Mouse (Mus musculus) MEL (cell line): ENCODE data around the gene Fen1. TPM values are rescaled to one million over a fixed set of nuclear protein-coding genes. Genes with fewer than 3 reads are reported as not detected.

Experiments
- DNase-seq: peaks from one replicate; pipeline ENCODE4 v3.0.0; 2011; ENCODE audit warnings: low read depth, low spot score
- H3K27ac ChIP-seq: 2 replicates; pipeline ENCODE4 v1.5.1; 2012; ENCODE audit warnings: low read depth, mild to moderate bottlenecking, control low read depth, low read length, moderate library complexity; ENCODE audit not compliant: control insufficient read depth
- H3K27me3 ChIP-seq, 2 experiments: fragments of 150-350 bp in 1 of 2; sonication (generic) in 1 of 2; 2 replicates each; pipeline ENCODE4 v1.6.1; 2012; ENCODE audit warnings: low read length in 2 of 2, mild to moderate bottlenecking in 2 of 2, improper control_type of control experiment in 1 of 2, moderate library complexity in 1 of 2; ENCODE audit not compliant: insufficient read depth in 2 of 2, control insufficient read depth in 1 of 2
- H3K36me3 ChIP-seq, 2 experiments: 2 replicates each; pipeline ENCODE4 v1.6.1; 2012 to 2014; ENCODE audit warnings: low read length in 2 of 2, improper control_type of control experiment in 1 of 2, inconsistent platforms in 1 of 2, mild to moderate bottlenecking in 1 of 2; ENCODE audit not compliant: insufficient read depth in 2 of 2, control insufficient read depth in 1 of 2
- H3K4me1 ChIP-seq, 2 experiments: fragments of 150-350 bp in 1 of 2; sonication (generic) in 1 of 2; 2 replicates each; pipeline ENCODE4 v1.6.1; 2012; ENCODE audit warnings: low read length in 2 of 2, improper control_type of control experiment in 1 of 2, mild to moderate bottlenecking in 1 of 2; ENCODE audit not compliant: insufficient read depth in 2 of 2, control insufficient read depth in 1 of 2
- H3K4me3 ChIP-seq, 2 experiments: fragments of 150-350 bp in 1 of 2; sonication (generic) in 1 of 2; 2 replicates each; pipeline ENCODE4 v1.5.1; 2012; ENCODE audit warnings: low read depth in 2 of 2, low read length in 2 of 2, mild to moderate bottlenecking in 2 of 2, moderate library complexity in 2 of 2, control low read depth in 1 of 2, improper control_type of control experiment in 1 of 2; ENCODE audit not compliant: control insufficient read depth in 1 of 2, insufficient read depth in 1 of 2
- H3K79me2 ChIP-seq: 2 replicates; pipeline ENCODE4 v1.6.1; 2012; ENCODE audit warnings: mild to moderate bottlenecking, low read length, moderate library complexity; ENCODE audit not compliant: control insufficient read depth, poor library complexity, insufficient read depth
- H3K9ac ChIP-seq: 2 replicates; pipeline ENCODE4 v1.6.1; 2012; ENCODE audit warnings: low read depth, mild to moderate bottlenecking, control low read depth, low read length, moderate library complexity; ENCODE audit not compliant: control insufficient read depth, poor library complexity, severe bottlenecking
- H3K9me3 ChIP-seq: fragments of 150-350 bp; sonication (generic); replicated peaks from 2 replicates; pipeline ENCODE4 v1.6.1; 2012; ENCODE audit warnings: mild to moderate bottlenecking, low read length, improper control_type of control experiment, moderate library complexity; ENCODE audit not compliant: insufficient read depth
- BHLHE40 ChIP-seq: IDR thresholded peaks from 2 replicates; pipeline ENCODE4 v1.6.1; 2012; ENCODE audit warnings: low read depth, mild to moderate bottlenecking, inconsistent platforms, low read length, improper control_type of control experiment, borderline replicate concordance
- CHD1 ChIP-seq: IDR thresholded peaks from 2 replicates; pipeline ENCODE4 v1.6.1; 2012; ENCODE audit warnings: low read depth, mild to moderate bottlenecking, inconsistent platforms, low read length, improper control_type of control experiment
- CHD2 ChIP-seq: IDR thresholded peaks from 2 replicates; pipeline ENCODE4 v1.6.1; 2011; ENCODE audit warnings: low read length, improper control_type of control experiment
- CTCF ChIP-seq, 3 experiments: IDR thresholded peaks in 2 of 3; conservative IDR thresholded peaks in 1 of 3; 2 replicates each; pipeline ENCODE4 v1.5.1; 2011 to 2012; ENCODE audit warnings: low read length in 3 of 3, low read depth in 2 of 3, mild to moderate bottlenecking in 2 of 3, improper control_type of control experiment in 1 of 3, inconsistent platforms in 1 of 3, mixed read lengths in 1 of 3, moderate library complexity in 1 of 3; ENCODE audit not compliant: control insufficient read depth in 1 of 3, insufficient read depth in 1 of 3, poor library complexity in 1 of 3, severe bottlenecking in 1 of 3
- E2F4 ChIP-seq: IDR thresholded peaks from 2 replicates; pipeline ENCODE4 v1.6.1; 2011; ENCODE audit warnings: low read depth, low read length, improper control_type of control experiment, borderline replicate concordance
- EP300 ChIP-seq, 2 experiments: IDR thresholded peaks; 2 replicates each; pipeline ENCODE4 v1.6.1; 2011; ENCODE audit warnings: improper control_type of control experiment in 2 of 2, low read length in 2 of 2, low read depth in 1 of 2, mild to moderate bottlenecking in 1 of 2
- GABPA ChIP-seq: IDR thresholded peaks from 2 replicates; pipeline ENCODE4 v1.6.1; 2012; ENCODE audit warnings: low read depth, mild to moderate bottlenecking, inconsistent platforms, low read length, improper control_type of control experiment, moderate library complexity
- HCFC1 ChIP-seq: IDR thresholded peaks from 2 replicates; pipeline ENCODE4 v1.6.1; 2012; ENCODE audit warnings: low read depth, mild to moderate bottlenecking, inconsistent platforms, low read length, improper control_type of control experiment, moderate library complexity
- JUND ChIP-seq: IDR thresholded peaks from 2 replicates; pipeline ENCODE4 v1.6.1; 2011; ENCODE audit warnings: low read depth, mild to moderate bottlenecking, improper control_type of control experiment, low read length
- KAT2A ChIP-seq: conservative IDR thresholded peaks from 2 replicates; pipeline ENCODE4 v1.6.1; 2012; ENCODE audit warnings: low read depth, low read length, improper control_type of control experiment, inconsistent platforms
- MAX ChIP-seq: IDR thresholded peaks from 2 replicates; pipeline ENCODE4 v1.6.1; 2011; ENCODE audit warnings: low read length, improper control_type of control experiment
- MAZ ChIP-seq: IDR thresholded peaks from 2 replicates; pipeline ENCODE4 v1.6.1; 2012; ENCODE audit warnings: low read depth, mild to moderate bottlenecking, inconsistent platforms, low read length, improper control_type of control experiment
- MEF2A ChIP-seq: IDR thresholded peaks from 2 replicates; pipeline ENCODE4 v1.6.1; 2014; ENCODE audit warnings: low read depth, mild to moderate bottlenecking, inconsistent platforms, low read length, improper control_type of control experiment; ENCODE audit not compliant: poor library complexity, insufficient replicate concordance, severe bottlenecking; ENCODE audit errors: extremely low read depth
- MXI1 ChIP-seq: IDR thresholded peaks from 2 replicates; pipeline ENCODE4 v1.6.1; 2011; ENCODE audit warnings: mild to moderate bottlenecking, low read depth, low read length, improper control_type of control experiment
- MYB ChIP-seq: IDR thresholded peaks from 2 replicates; pipeline ENCODE4 v1.6.1; 2011; ENCODE audit warnings: mild to moderate bottlenecking, low read depth, low read length, improper control_type of control experiment
- MYC ChIP-seq: IDR thresholded peaks from 2 replicates; pipeline ENCODE4 v1.6.1; 2011; ENCODE audit warnings: low read depth, mild to moderate bottlenecking, low read length, improper control_type of control experiment, moderate library complexity
- NELFE ChIP-seq: IDR thresholded peaks from 2 replicates; pipeline ENCODE4 v1.6.1; 2011; ENCODE audit warnings: low read depth, low read length, improper control_type of control experiment
- NRF1 ChIP-seq: IDR thresholded peaks from 2 replicates; pipeline ENCODE4 v1.6.1; 2014; ENCODE audit warnings: low read depth, mild to moderate bottlenecking, inconsistent platforms, low read length, improper control_type of control experiment, moderate library complexity; ENCODE audit not compliant: poor library complexity, insufficient read depth, severe bottlenecking
- RAD21 ChIP-seq: IDR thresholded peaks from 2 replicates; pipeline ENCODE4 v1.6.1; 2011; ENCODE audit warnings: mild to moderate bottlenecking, low read depth, low read length, improper control_type of control experiment
- RCOR1 ChIP-seq: IDR thresholded peaks from 2 replicates; pipeline ENCODE4 v1.6.1; 2012; ENCODE audit warnings: low read depth, mild to moderate bottlenecking, inconsistent platforms, low read length, improper control_type of control experiment
- TAL1 ChIP-seq: IDR thresholded peaks from 2 replicates; pipeline ENCODE4 v1.6.1; 2012; ENCODE audit warnings: mild to moderate bottlenecking, inconsistent platforms, low read length, moderate library complexity, mixed read lengths
- TBP ChIP-seq: IDR thresholded peaks from 2 replicates; pipeline ENCODE4 v1.8.0; 2011; ENCODE audit warnings: low read depth, low read length, improper control_type of control experiment
- USF1 ChIP-seq: IDR thresholded peaks from 2 replicates; pipeline ENCODE4 v1.6.1; 2014; ENCODE audit warnings: low read depth, mild to moderate bottlenecking, inconsistent platforms, low read length, improper control_type of control experiment, moderate library complexity
- ZKSCAN1 ChIP-seq: IDR thresholded peaks from 2 replicates; pipeline ENCODE4 v1.6.1; 2012; ENCODE audit warnings: low read depth, mild to moderate bottlenecking, inconsistent platforms, low read length, improper control_type of control experiment, moderate library complexity
- ZNF384 ChIP-seq: IDR thresholded peaks from 2 replicates; pipeline ENCODE4 v1.6.1; 2012; ENCODE audit warnings: low read depth, mild to moderate bottlenecking, inconsistent platforms, low read length, improper control_type of control experiment
- polyA plus RNA-seq, 2 experiments: library from polyadenylated mRNA; stranded (reverse) in 1 of 2; unstranded in 1 of 2; fragments of >175 nt in 1 of 2; fragments of >200 nt in 1 of 2; gene quantifications; 2 replicates each; pipeline versions ENCODE4 v1.2.1 to v1.2.4; 2012; ENCODE audit warnings: low replicate concordance in 2 of 2, low read depth in 1 of 2; ENCODE audit not compliant: insufficient read length in 2 of 2, insufficient read depth in 1 of 2, missing spikeins in 1 of 2
- total RNA-seq: library from RNA; depleted of rRNA; stranded (reverse); fragments of 300-350 nt; gene quantifications from 2 replicates; pipeline ENCODE4 v1.2.3, GENCODE M21; 2012

The Fen1 gene
- total and polyA plus RNA-seq, 3 experiments = 145 to 189 TPM; not detected in 1

DNA sequence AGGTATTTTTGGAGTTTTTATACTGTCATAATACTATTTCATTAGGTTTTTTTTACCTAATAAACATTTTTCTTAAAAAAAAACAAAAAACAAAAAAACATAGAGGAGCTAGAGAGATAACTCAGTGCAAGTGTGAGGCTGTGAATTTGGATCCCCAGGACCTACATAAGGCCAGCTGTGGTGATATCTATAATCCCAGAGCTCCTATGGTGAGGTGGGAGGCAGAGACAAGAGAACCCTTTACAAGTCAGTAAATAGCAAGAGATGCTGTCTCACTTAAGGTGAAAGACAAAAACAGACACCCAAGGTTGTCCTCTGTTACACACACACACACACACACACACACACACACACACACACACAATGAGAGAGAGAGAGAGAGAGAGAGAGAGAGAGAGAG is 34.8 kb downstream of the Fen1 start:
- Histone ChIP-seq H3K36me3 (peaks cover 0 to 24% of the 10 kb centered on the region in 2 experiments; a peak in 2 of 4 replicates), H3K9ac (no peak overlapping the region), H3K27me3 (no peaks in the 10 kb centered on the region), H3K27ac (no peak overlapping the region), H3K4me3 (no peak overlapping the region), H3K4me1 (peaks cover 4 to 23% of the 10 kb centered on the region in 2 experiments), H3K79me2 (no peaks in the 10 kb centered on the region), H3K9me3 (no peaks in the 10 kb centered on the region)
- no peak for DNase-seq
- no peak for TF ChIP-seq NRF1
- TF ChIP-seq E2F4 = no peak
- TF ChIP-seq MYB = no peak
- no peak for TF ChIP-seq MXI1
- TF ChIP-seq RAD21 = no peak
- no peak for TF ChIP-seq TBP
- TF ChIP-seq CHD2 = no peak
- no peak for TF ChIP-seq TAL1
- TF ChIP-seq MAX = no peak
- TF ChIP-seq KAT2A = no peak
- no peak for TF ChIP-seq BHLHE40
- TF ChIP-seq ZKSCAN1 = no peak
- TF ChIP-seq MAZ = no peak
- no peak for TF ChIP-seq RCOR1
- no peak for TF ChIP-seq HCFC1
- TF ChIP-seq EP300 (IDR thresholded peaks at IDR 0.05; ENCODE audit: low read depth in 1 of 2, low read length in 2 of 2) = no peak
- no peak for TF ChIP-seq NELFE
- TF ChIP-seq GABPA = no peak
- TF ChIP-seq CHD1 = no peak

DNA sequence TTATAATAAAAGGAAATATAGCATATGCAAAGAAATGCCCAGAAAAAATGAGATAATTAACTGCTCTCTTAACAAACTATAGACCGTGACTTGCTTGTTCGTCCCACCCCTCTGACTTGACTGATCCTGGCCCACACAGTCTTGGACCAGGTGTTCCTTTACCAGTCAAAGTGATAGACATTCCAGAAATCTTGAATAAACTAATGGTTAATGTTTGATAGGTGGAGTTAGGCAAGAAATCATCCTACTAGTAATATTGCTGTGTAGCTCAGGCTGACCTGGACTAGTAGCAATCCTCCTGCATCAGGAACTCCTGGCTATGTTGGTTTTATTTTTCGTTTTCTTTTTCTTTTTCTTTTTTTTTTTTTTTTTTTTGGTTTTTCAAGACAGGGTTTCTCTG is 35.5 kb downstream of the Fen1 start:
- H3K27me3 ChIP-seq = no peaks in the 10 kb centered on the region
- H3K9ac ChIP-seq = no peak overlapping the region
- H3K36me3 ChIP-seq = peaks cover 0 to 16% of the 10 kb centered on the region in 2 experiments; a peak in 2 of 4 replicates
- H3K79me2 ChIP-seq = no peaks in the 10 kb centered on the region
- H3K4me1 ChIP-seq = peaks cover 4 to 18% of the 10 kb centered on the region in 2 experiments
- H3K4me3 ChIP-seq = no peak overlapping the region
- no peak for DNase-seq
- no peaks in the 10 kb centered on the region for H3K9me3 ChIP-seq
- H3K27ac ChIP-seq = no peak overlapping the region
- TF ChIP-seq JUND (no peak), USF1 (no peak), MAZ (no peak), MEF2A (no peak), NRF1 (no peak), ZNF384 (no peak), ZKSCAN1 (no peak), TAL1 (no peak), E2F4 (no peak), CTCF (IDR thresholded peaks at IDR 0.05 in 2 of 3, conservative IDR thresholded peaks at IDR 0.05 in 1 of 3; ENCODE audit: control insufficient read depth in 1 of 3, insufficient read depth in 1 of 3, low read depth in 2 of 3, low read length in 3 of 3, poor library complexity in 1 of 3, severe bottlenecking in 1 of 3) (no peak), MYC (no peak), RCOR1 (no peak), MXI1 (no peak), RAD21 (no peak)
